Mouse (Mus musculus) liver, embryonic 16.5 days (tissue): ENCODE measurements at regions not wholly inside any gene's neighbourhood (a gene's known extent, or its start where the extent isn't known, plus 50 kb on each side); places are given as distances from the start of the nearest gene placed in this dataset.

Experiments
- ATAC-seq: fragments of 200-750 bp; cut with Nextera tagmentation; 2 replicates; pipeline ENCODE4 v1.8.0; 2017; ENCODE audit warnings: low read depth, mild to moderate bottlenecking, moderate number of reproducible peaks, moderate library complexity
- H3K27ac ChIP-seq: fragments of 300-500 bp; sonication (generic); 2 replicates; pipeline ENCODE4 v1.5.1; 2014; ENCODE audit warnings: mild to moderate bottlenecking, low read length
- H3K27me3 ChIP-seq: fragments of 300-500 bp; sonication (generic); 2 replicates; pipeline ENCODE4 v1.6.1; 2014; ENCODE audit warnings: low read depth, low read length, mixed read lengths; ENCODE audit not compliant: control insufficient read depth, insufficient read depth
- H3K36me3 ChIP-seq: fragments of 300-500 bp; sonication (generic); 2 replicates; pipeline ENCODE4 v1.6.1; 2014; ENCODE audit warnings: mild to moderate bottlenecking; ENCODE audit not compliant: control insufficient read depth, insufficient read depth
- H3K4me1 ChIP-seq: fragments of 300-500 bp; sonication (generic); 2 replicates; pipeline ENCODE4 v1.6.1; 2014; ENCODE audit warnings: low read depth, low read length, mixed read lengths; ENCODE audit not compliant: control insufficient read depth
- H3K4me2 ChIP-seq: fragments of 300-500 bp; sonication (generic); 2 replicates; pipeline ENCODE4 v1.6.1; 2014; ENCODE audit warnings: low read depth, low read length, mixed read lengths
- H3K4me3 ChIP-seq: fragments of 300-500 bp; sonication (generic); 2 replicates; pipeline ENCODE4 v1.5.1; 2014; ENCODE audit warnings: low read depth, mild to moderate bottlenecking, low read length
- H3K9ac ChIP-seq: fragments of 300-500 bp; sonication (generic); 2 replicates; pipeline ENCODE4 v1.6.1; 2014; ENCODE audit warnings: low read depth, low read length
- H3K9me3 ChIP-seq: fragments of 300-500 bp; sonication (generic); replicated peaks from 2 replicates; pipeline ENCODE4 v1.6.1; 2016; ENCODE audit warnings: low read length; ENCODE audit not compliant: control insufficient read depth
- WGBS: fragments of 180-500 bp; shearing (Covaris S2); extraction: QIAGEN DNeasy Blood & Tissue Kit; methylation state at CpG from one replicate; pipeline ENCODE4 v1.1.7; 2014; ENCODE audit not compliant: insufficient replicate concordance; 5-methylcytosine and 5-hydroxymethylcytosine counted together

DNA sequence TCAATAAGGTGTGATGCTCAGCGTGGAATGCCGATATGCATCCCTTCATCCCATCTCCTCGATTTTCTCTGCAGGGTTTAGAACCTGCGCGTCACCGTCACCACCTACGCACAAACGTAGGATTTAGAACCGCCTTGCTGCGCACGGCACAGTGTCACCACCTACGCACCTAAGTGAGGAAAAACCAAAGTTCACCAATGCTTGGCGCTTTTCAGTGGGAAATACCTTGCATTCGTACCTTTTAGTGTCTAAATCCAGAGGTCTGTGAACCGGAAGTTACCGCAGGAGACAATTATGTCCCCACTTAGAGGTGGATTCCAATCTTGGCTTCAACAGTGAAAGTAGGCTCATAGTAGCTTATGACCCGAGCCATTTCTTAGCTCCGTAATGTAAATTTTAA lies 162.0 kb downstream of the Zfp326 start:
- no peaks in the 10 kb centered on the region for H3K4me1 ChIP-seq
- 77% methylated on average over 18 of the region's 18 CpGs for WGBS
- no peak overlapping the region for H3K4me2 ChIP-seq
- no peaks in the 10 kb centered on the region for H3K36me3 ChIP-seq
- ATAC-seq, result no peak
- H3K4me3 ChIP-seq, result no peak overlapping the region
- no peaks in the 10 kb centered on the region for H3K9me3 ChIP-seq
- H3K9ac ChIP-seq, result no peak overlapping the region
- H3K27me3 ChIP-seq, result no peaks in the 10 kb centered on the region
- no peak overlapping the region for H3K27ac ChIP-seq

DNA sequence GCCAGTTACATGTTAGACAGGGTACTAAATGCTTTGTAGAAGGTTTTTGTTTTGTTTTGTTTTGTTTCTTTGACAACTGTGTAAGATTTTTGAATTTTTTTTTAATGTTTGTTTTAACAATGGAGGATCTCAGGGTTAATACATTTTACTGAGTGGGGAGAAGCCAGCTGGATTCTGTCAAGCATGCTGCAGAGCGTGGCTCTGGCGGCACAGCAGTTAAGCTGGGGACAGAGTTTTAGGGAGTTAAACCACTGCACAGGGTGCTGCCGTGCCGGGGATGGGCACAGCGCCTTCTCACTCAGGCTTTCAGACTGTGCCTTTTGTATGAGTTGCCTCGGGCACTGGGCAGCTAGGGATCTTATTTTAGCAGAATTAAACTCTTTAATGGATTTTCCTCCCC lies 159.8 kb downstream of the Zfp326 start:
- H3K9me3 ChIP-seq, result no peaks in the 10 kb centered on the region
- H3K36me3 ChIP-seq, result no peaks in the 10 kb centered on the region
- no peak overlapping the region for H3K9ac ChIP-seq
- WGBS, result 53% methylated on average over 6 of the region's 6 CpGs
- no peak overlapping the region for H3K4me3 ChIP-seq
- no peak for ATAC-seq
- H3K4me1 ChIP-seq, result no peaks in the 10 kb centered on the region
- H3K27ac ChIP-seq, result no peak overlapping the region
- H3K27me3 ChIP-seq, result no peaks in the 10 kb centered on the region
- H3K4me2 ChIP-seq, result no peak overlapping the region

DNA sequence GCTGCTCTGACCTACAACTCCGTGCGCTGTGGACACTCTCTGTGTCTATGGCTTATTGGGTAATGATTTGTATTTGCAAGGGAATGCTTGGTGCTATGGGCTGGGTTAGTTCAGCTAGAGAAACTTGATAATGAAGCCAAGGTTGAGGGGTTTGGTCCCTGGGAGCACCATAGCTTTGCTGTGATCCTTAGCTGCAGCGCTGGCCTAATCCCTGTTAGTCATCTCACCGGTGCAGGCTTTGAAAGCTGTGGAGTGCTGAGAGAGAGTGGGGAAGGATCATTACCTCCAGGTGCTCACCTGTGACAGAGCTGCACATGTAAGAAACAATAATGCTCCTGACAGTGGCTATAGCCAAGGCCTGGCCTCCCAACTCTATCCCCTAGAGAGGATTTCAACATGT lies 156.6 kb downstream of the Zfp326 start:
- no peak for ATAC-seq
- Histone ChIP-seq H3K4me1 (no peaks in the 10 kb centered on the region), H3K27me3 (no peaks in the 10 kb centered on the region), H3K9ac (no peak overlapping the region), H3K36me3 (no peaks in the 10 kb centered on the region), H3K4me3 (no peak overlapping the region), H3K4me2 (no peak overlapping the region), H3K9me3 (no peaks in the 10 kb centered on the region), H3K27ac (no peak overlapping the region)
- 73% methylated on average over 4 of the region's 4 CpGs for WGBS

DNA sequence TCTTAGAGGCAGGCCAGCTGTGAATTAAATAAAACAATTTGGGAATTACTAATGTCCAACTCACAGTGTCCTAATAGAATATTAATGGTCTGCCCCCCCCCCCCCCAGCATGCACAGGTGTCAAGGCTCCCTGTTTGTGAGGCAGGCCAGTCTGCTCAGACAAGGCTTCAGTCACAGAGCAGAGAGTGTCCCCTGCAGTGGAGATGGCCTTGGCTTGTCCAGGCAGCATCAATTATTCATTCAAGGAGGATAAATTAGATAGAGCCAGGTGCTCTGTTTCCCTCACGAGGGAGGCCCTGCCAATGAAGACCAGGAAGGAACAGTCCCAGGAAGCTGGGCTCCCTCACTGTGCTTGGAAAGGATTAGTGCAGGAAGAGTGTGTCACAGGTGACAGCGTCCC lies 150.5 kb downstream of the Zfp326 start:
- H3K4me3 ChIP-seq, result no peak overlapping the region
- whole genome bisulfite sequencing, result 43% methylated on average over 2 of the region's 2 CpGs
- no peak for ATAC-seq

DNA sequence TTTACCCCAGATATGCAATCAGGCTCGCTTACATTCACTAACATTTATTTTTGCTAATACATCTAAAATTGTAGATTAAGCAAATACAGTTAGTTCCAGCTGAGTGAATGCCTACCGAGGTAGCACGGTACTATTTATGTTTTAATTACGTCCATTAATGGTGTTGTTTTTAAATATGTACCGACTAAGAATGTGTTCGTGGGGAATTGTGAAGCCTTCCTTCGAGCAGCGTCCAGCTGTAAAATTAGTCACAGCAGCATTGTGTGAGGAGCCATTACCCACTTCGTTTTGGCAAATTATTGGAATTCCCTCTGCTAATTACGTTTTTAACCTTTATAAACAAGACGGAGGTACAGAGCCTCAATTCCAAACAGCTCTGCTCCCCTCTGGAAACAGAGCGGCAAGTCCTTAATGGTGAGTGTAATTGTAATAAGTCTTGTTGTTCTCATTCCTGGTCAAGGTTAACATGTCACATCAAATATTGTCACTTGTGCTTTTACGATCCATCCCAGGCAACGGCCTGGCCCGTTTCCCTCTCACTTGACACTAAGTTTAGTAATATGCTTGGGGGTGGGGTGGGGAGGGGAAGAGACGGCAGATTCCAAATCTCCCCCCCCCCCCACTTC lies 128.0 kb downstream of the Zfp326 start:
- no peak overlapping the region for H3K9ac ChIP-seq
- no peaks in the 10 kb centered on the region for H3K36me3 ChIP-seq
- no peak for ATAC-seq
- no peak overlapping the region for H3K4me3 ChIP-seq
- no peak overlapping the region for H3K27ac ChIP-seq
- no peaks in the 10 kb centered on the region for H3K27me3 ChIP-seq
- H3K4me1 ChIP-seq, result no peaks in the 10 kb centered on the region
- H3K4me2 ChIP-seq, result no peak overlapping the region
- WGBS, result 64% methylated on average over 16 of the region's 16 CpGs
- no peaks in the 10 kb centered on the region for H3K9me3 ChIP-seq

More for the DNA sequence above, 150.5 kb downstream of the Zfp326 start:
- no peaks in the 10 kb centered on the region for H3K36me3 ChIP-seq
- no peak overlapping the region for H3K4me2 ChIP-seq
- no peaks in the 10 kb centered on the region for H3K27me3 ChIP-seq
- no peak overlapping the region for H3K9ac ChIP-seq
- no peaks in the 10 kb centered on the region for H3K9me3 ChIP-seq
- H3K27ac ChIP-seq, result no peak overlapping the region
- no peaks in the 10 kb centered on the region for H3K4me1 ChIP-seq

DNA sequence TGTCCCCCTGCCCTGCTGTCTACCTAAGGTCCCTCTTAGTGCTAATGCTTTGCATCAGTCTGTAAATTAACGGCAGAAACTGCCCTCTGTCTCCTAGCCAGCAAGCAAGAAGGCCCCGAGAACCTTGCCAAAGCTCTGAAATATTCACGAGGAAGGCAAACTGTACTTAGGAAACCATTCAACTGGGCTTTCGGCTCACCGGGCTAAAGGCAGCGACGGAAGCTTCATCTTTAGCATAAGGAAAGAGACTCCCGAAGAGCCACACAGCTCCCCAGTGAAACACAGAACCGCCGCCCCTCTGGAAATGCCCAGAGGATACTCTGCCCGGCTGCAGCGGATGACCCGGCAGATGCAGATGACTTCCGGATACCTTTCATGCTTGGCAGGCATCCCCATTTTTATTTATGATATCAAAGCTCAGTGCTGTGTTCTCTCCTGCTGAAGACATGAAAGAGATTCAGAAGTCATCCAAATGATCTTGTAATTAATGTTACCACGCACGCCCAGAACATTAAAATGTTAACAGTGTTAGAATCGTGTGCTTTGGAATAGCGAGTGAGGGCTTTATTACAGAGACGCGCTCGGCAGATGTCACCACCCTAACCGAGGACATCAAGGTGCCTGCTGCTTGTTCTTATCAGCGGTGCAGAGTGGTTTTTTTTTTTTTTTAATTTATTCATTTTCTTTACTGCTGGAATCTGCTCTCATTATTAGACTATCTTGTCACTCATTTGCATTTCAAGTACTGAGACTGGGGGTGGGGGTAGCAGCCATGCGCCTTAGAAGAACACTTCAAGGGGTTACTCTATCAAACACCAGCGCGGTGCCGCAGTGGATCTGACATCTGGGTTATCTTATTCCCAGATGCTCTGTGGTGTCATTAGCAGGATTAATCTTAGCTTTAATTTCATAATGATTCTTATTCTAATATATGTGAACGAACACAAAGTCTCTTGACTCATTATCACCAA lies 127.2 kb downstream of the Zfp326 start:
- H3K9me3 ChIP-seq, result no peaks in the 10 kb centered on the region
- no peak overlapping the region for H3K9ac ChIP-seq
- WGBS, result 63% methylated on average over 28 of the region's 28 CpGs
- no peak overlapping the region for H3K4me2 ChIP-seq
- H3K4me1 ChIP-seq, result no peaks in the 10 kb centered on the region
- H3K27me3 ChIP-seq, result no peaks in the 10 kb centered on the region
- H3K27ac ChIP-seq, result no peak overlapping the region
- ATAC-seq, result no peak
- H3K4me3 ChIP-seq, result no peak overlapping the region
- no peaks in the 10 kb centered on the region for H3K36me3 ChIP-seq

DNA sequence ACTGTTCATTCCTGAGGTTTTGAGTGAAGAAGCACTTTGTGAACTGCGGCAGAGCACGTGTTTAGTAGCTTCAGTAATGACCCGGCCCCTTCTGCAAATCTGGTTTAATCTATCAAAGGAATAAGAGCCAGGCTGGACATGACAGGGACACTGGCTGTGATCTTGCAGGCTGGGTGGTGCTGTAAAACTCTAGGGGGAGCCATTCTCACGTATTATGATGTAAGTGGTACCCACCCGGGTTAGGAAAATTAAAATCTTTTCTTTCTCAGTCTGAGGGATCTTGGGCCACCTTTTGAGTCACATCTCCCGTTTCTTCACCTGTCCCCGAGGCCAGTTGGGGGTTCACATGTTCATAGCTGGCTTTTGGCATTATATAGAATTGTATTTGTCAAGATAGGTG lies 126.0 kb downstream of the Zfp326 start:
- 30% methylated on average over 7 of the region's 7 CpGs for WGBS
- H3K4me3 ChIP-seq, result no peak overlapping the region
- no peak for ATAC-seq
- no peaks in the 10 kb centered on the region for H3K27me3 ChIP-seq
- no peak overlapping the region for H3K4me2 ChIP-seq
- H3K27ac ChIP-seq, result no peak overlapping the region
- no peaks in the 10 kb centered on the region for H3K9me3 ChIP-seq
- H3K4me1 ChIP-seq, result no peaks in the 10 kb centered on the region
- no peaks in the 10 kb centered on the region for H3K36me3 ChIP-seq
- no peak overlapping the region for H3K9ac ChIP-seq

DNA sequence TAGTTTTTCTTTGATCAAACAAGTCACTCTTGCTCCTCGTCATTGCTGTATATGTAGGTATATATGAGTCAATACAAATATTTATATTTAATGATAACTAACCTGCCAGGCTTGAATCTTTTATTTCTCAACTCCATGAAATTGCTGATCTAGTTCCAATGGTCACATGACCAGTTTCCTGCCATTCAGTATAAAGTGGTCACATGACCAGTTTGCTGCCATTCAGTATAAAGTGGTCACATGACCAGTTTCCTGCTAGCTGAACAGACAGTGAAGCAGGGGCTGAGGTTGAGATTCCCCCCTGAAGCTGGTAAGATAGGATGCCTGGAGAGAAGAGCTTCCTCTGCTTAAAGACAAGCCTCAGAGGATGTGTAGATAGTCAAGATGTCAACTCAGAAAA lies 117.9 kb downstream of the Zfp326 start:
- no peaks in the 10 kb centered on the region for H3K36me3 ChIP-seq

DNA sequence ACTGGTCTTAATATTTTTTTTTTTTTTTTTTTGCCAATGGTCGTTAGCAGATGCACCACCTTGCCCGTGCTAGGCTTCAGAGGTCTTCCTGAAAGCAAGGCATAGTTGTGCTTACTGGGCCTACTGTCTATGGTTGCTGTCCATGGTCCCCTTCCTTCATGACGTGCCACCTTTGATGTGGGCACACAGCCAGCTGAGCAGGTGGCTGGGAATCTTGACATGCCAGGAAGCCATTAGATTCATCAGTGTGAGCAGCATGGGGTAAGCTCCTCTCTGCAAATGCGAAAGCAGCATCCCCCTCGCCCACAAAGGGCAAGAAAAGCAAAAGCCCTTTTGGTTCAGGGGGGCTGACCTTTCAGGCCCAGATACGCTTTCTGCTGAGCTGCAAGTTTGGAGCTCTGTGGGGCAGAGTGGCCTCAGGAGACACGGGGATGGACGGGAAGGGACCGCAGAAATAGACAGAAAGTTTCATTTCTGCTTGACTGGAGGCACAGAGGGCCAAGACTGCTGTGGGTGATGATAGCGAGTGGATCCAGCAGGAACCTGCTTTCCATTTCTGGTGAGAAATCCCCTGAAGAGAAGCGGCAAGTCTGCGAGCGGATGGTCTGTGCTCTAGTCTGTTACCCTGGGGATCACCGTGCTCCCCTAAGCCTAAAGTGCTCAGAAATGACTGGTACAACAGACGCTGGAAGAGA lies 116.8 kb downstream of the Zfp326 start:
- H3K4me3 ChIP-seq, result no peak overlapping the region
- H3K4me1 ChIP-seq, result no peaks in the 10 kb centered on the region
- H3K9ac ChIP-seq, result no peak overlapping the region
- ATAC-seq, result no peak
- no peak overlapping the region for H3K27ac ChIP-seq
- no peak overlapping the region for H3K4me2 ChIP-seq
- 54% methylated on average over 15 of the region's 15 CpGs for WGBS
- no peaks in the 10 kb centered on the region for H3K9me3 ChIP-seq
- no peaks in the 10 kb centered on the region for H3K27me3 ChIP-seq
- H3K36me3 ChIP-seq, result no peaks in the 10 kb centered on the region

More for the DNA sequence above, 117.9 kb downstream of the Zfp326 start:
- Histone ChIP-seq H3K4me1 (no peaks in the 10 kb centered on the region), H3K9me3 (no peaks in the 10 kb centered on the region), H3K27ac (no peak overlapping the region), H3K9ac (no peak overlapping the region), H3K4me2 (no peak overlapping the region), H3K27me3 (no peaks in the 10 kb centered on the region), H3K4me3 (no peak overlapping the region)
- no peak for ATAC-seq
- WGBS, result 68% methylated on average over 1 of the region's 1 CpGs
